Mouse (Mus musculus) c-Kit-positive CD71-positive TER-119-positive erythroid progenitor cells, embryonic 14.5 days (primary cell): ENCODE data around the gene Trafd1.
A peak's percentile ranks its signal among the peaks of the same experiment; 100 is the strongest.

ENCODE experiments used
- DNase-seq: peaks from one replicate; pipeline ENCODE4 v3.0.0-alpha.2; 2013; ENCODE audit warnings: low spot score

Trafd1 gene

GRCm38 (mm10) chr5:121384757-121385460, 523 bp downstream of the Trafd1 start:
- peak; percentile 44 for DNase-seq

GRCm38 (mm10) chr5:121383857-121384756, 1.3 kb downstream of the Trafd1 start:
- DNase-seq: no peak

GRCm38 (mm10) chr5:121380692-121381091, 4.7 kb downstream of the Trafd1 start:
- DNase-seq: peak; percentile 31

GRCm38 (mm10) chr5:121378678-121379256, 6.7 kb downstream of the Trafd1 start:
- DNase-seq: no peak

GRCm38 (mm10) chr5:121376972-121377371, 8.5 kb downstream of the Trafd1 start:
- peak; percentile 45 for DNase-seq

- DNase-seq: no peak
These were observed 10.6 kb downstream of the Trafd1 start for GRCm38 (mm10) chr5:121374790-121375189.

GRCm38 (mm10) chr5:121371712-121372111, 13.7 kb downstream of the Trafd1 start:
- no peak for DNase-seq

- DNase-seq: no peak
These were observed 18.2 kb downstream of the Trafd1 start for GRCm38 (mm10) chr5:121367255-121367654.

GRCm38 (mm10) chr5:121366449-121367225, 18.8 kb downstream of the Trafd1 start:
- no peak for DNase-seq

- no peak for DNase-seq
These were observed 22.0 kb downstream of the Trafd1 start for GRCm38 (mm10) chr5:121363441-121363840.

- no peak for DNase-seq
These were observed 23.7 kb downstream of the Trafd1 start for GRCm38 (mm10) chr5:121361696-121362095.

GRCm38 (mm10) chr5:121359229-121359628, 26.2 kb downstream of the Trafd1 start:
- DNase-seq: no peak

- no peak for DNase-seq
These were observed 41.4 kb downstream of the Trafd1 start for GRCm38 (mm10) chr5:121343997-121344396.

- DNase-seq: no peak
These were observed 42.9 kb downstream of the Trafd1 start for GRCm38 (mm10) chr5:121342490-121342889.

- DNase-seq: no peak
These were observed 44.4 kb downstream of the Trafd1 start for GRCm38 (mm10) chr5:121340965-121341473.

GRCm38 (mm10) chr5:121339507-121340230, 45.8 kb downstream of the Trafd1 start:
- no peak for DNase-seq

- DNase-seq: no peak
These were observed 48.7 kb downstream of the Trafd1 start for GRCm38 (mm10) chr5:121336776-121337175.

- DNase-seq: no peak
These were observed 49.4 kb downstream of the Trafd1 start for GRCm38 (mm10) chr5:121336009-121336408.

- no peak for DNase-seq
These were observed 50.0 kb downstream of the Trafd1 start for GRCm38 (mm10) chr5:121335426-121335825.

GRCm38 (mm10) chr5:121334454-121334853, 51.0 kb downstream of the Trafd1 start:
- DNase-seq: no peak

GRCm38 (mm10) chr5:121333976-121334375, 51.5 kb downstream of the Trafd1 start:
- no peak for DNase-seq
